Mouse (Mus musculus): Measurements from ENCODE around the gene Pigc. TPM values are rescaled to one million over a fixed set of nuclear protein-coding genes. Genes with fewer than 3 reads are reported as not detected.

The Pigc gene
- polyA plus RNA-seq, 2 experiments = 6.5 to 9.2 TPM

DNA sequence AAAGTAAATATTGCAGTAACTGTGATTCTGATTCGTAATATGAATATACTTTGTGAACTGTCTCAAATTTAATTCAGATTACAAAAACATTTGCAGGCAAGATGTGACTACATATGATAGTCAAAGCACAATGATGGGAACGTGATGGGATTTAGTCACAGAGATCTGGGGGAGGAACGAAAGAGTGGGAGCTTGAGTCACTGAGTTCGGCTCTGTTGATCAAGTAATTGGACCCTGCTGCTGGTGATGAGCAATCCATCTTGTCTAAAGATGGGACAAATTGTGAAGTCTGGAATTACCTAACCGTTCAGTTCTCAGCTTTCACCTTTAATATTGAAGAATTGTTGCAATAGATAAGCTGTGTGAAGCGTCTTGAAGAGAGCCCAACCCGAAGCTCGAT, 3.2 kb downstream of the Pigc start:
- ATAC-seq (ENCODE audit: insufficient read depth) (no peak), DNase-seq (ENCODE audit: low read depth in 3 of 3, low spot score in 3 of 3) (no peak)
- TF ChIP-seq CTCF (IDR thresholded peaks at IDR 0.05; ENCODE audit: low read depth) = no peak
- no peak for TF ChIP-seq EP300 (IDR thresholded peaks at IDR 0.05; ENCODE audit: low read depth)
- Histone ChIP-seq H3K4me1 (replicated peaks; ENCODE audit: control insufficient read depth in 2 of 2, insufficient read depth in 2 of 2, low read length in 1 of 2) (peaks cover 5 to 16% of the 10 kb centered on the region in 2 experiments), H3K9ac (replicated peaks) (no peak overlapping the region), H3K36me3 (replicated peaks; ENCODE audit: control insufficient read depth, insufficient read depth, low read depth) (no peaks in the 10 kb centered on the region), H3K27me3 (ENCODE audit: control insufficient read depth, insufficient read depth, low read length) (no peaks in the 10 kb centered on the region), H3K4me2 (ENCODE audit: low read depth) (no peak overlapping the region), H3K9me3 (ENCODE audit: control insufficient read depth, low read length) (no peaks in the 10 kb centered on the region), H3K27ac (no peak overlapping the region), H3K4me3 (ENCODE audit: insufficient read depth in 1 of 2, low read depth in 2 of 2, low read length in 2 of 2) (no peak overlapping the region)
- 77% methylated on average over 8 of the region's 8 CpGs for WGBS (ENCODE audit: insufficient replicate concordance)

GRCm38 (mm10) chr1:161976255-161977182, 7.5 kb downstream of the Pigc start:
- H3K4me3 ChIP-seq (ENCODE audit: insufficient read depth in 1 of 2, low read depth in 2 of 2, low read length in 2 of 2) = no peak overlapping the region
- peak overlapping the region; percentile 6; the same call in 1 of the 2 replicates for H3K4me2 ChIP-seq (ENCODE audit: low read depth)
- H3K27me3 ChIP-seq (ENCODE audit: control insufficient read depth, insufficient read depth, low read length) = no peaks in the 10 kb centered on the region
- no peaks in the 10 kb centered on the region for H3K9me3 ChIP-seq (ENCODE audit: control insufficient read depth, low read length)
- no peak overlapping the region for H3K27ac ChIP-seq
- no peaks in the 10 kb centered on the region for H3K36me3 ChIP-seq (replicated peaks; ENCODE audit: control insufficient read depth, insufficient read depth, low read depth)
- peaks cover 0 to 9% of the 10 kb centered on the region in 2 experiments; a peak in 1 of 4 replicates for H3K4me1 ChIP-seq (replicated peaks; ENCODE audit: control insufficient read depth in 2 of 2, insufficient read depth in 2 of 2, low read length in 1 of 2)
- DNase-seq (ENCODE audit: low read depth in 3 of 3, low spot score in 3 of 3) (peak; percentile 61 to 76 (median 68)), ATAC-seq (ENCODE audit: insufficient read depth) (peak; percentile 66)
- TF ChIP-seq EP300 (IDR thresholded peaks at IDR 0.05; ENCODE audit: low read depth) = no peak
- TF ChIP-seq CTCF (IDR thresholded peaks at IDR 0.05; ENCODE audit: low read depth) = peak; percentile 92
- no peak overlapping the region for H3K9ac ChIP-seq (replicated peaks)
- 41% methylated on average over 16 of the region's 16 CpGs for WGBS (ENCODE audit: insufficient replicate concordance)

DNA sequence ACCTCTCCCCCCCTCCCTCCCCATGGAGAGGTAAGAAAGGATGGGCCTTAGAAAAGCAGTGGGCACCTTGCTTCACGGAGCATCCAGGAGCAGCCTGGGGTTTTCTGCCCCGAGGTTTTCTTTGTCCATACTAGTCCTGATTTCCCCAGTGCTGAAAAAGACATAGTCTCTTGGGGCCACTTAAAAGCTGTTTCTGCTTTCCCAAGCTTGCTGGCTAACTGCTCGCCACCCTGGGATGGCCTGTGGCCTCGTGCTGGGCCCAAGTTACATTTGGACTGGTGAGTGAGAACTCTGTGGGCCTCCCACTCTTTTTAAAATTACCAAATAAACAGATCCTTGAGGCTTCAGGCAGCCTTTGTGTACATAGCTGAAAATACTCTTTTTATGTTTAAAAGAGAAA, 8.3 kb downstream of the Pigc start:
- TF ChIP-seq CTCF (IDR thresholded peaks at IDR 0.05; ENCODE audit: low read depth) (no peak), EP300 (IDR thresholded peaks at IDR 0.05; ENCODE audit: low read depth) (no peak)
- Histone ChIP-seq H3K36me3 (replicated peaks; ENCODE audit: control insufficient read depth, insufficient read depth, low read depth) (no peaks in the 10 kb centered on the region), H3K27ac (no peak overlapping the region), H3K9ac (replicated peaks) (no peak overlapping the region), H3K4me3 (ENCODE audit: insufficient read depth in 1 of 2, low read depth in 2 of 2, low read length in 2 of 2) (no peak overlapping the region), H3K27me3 (ENCODE audit: control insufficient read depth, insufficient read depth, low read length) (no peaks in the 10 kb centered on the region), H3K9me3 (ENCODE audit: control insufficient read depth, low read length) (no peaks in the 10 kb centered on the region), H3K4me1 (replicated peaks; ENCODE audit: control insufficient read depth in 2 of 2, insufficient read depth in 2 of 2, low read length in 1 of 2) (peaks cover 0 to 9% of the 10 kb centered on the region in 2 experiments; a peak in 1 of 4 replicates), H3K4me2 (ENCODE audit: low read depth) (no peak overlapping the region)
- WGBS (ENCODE audit: insufficient replicate concordance) = 63% methylated on average over 4 of the region's 4 CpGs
- no peak for DNase-seq (ENCODE audit: low read depth in 3 of 3, low spot score in 3 of 3)
- no peak for ATAC-seq (ENCODE audit: insufficient read depth)

- no peak for ATAC-seq (ENCODE audit: insufficient read depth)
- TF ChIP-seq CTCF (IDR thresholded peaks at IDR 0.05; ENCODE audit: low read depth) (no peak), EP300 (IDR thresholded peaks at IDR 0.05; ENCODE audit: low read depth) (no peak)
- H3K27ac ChIP-seq = no peak overlapping the region
- H3K36me3 ChIP-seq (replicated peaks; ENCODE audit: control insufficient read depth, insufficient read depth, low read depth) = no peaks in the 10 kb centered on the region
- no peaks in the 10 kb centered on the region for H3K27me3 ChIP-seq (ENCODE audit: control insufficient read depth, insufficient read depth, low read length)
- no peak overlapping the region for H3K9ac ChIP-seq (replicated peaks)
- no peaks in the 10 kb centered on the region for H3K9me3 ChIP-seq (ENCODE audit: control insufficient read depth, low read length)
- H3K4me3 ChIP-seq (ENCODE audit: insufficient read depth in 1 of 2, low read depth in 2 of 2, low read length in 2 of 2) = no peak overlapping the region
- no peak for DNase-seq (ENCODE audit: low read depth in 3 of 3, low spot score in 3 of 3)
- H3K4me1 ChIP-seq (replicated peaks; ENCODE audit: control insufficient read depth in 2 of 2, insufficient read depth in 2 of 2, low read length in 1 of 2) = peaks cover 0 to 9% of the 10 kb centered on the region in 2 experiments; a peak in 1 of 4 replicates
- no peak overlapping the region for H3K4me2 ChIP-seq (ENCODE audit: low read depth)
- WGBS (ENCODE audit: insufficient replicate concordance) = 61% methylated on average over 5 of the region's 5 CpGs
Observed at GRCm38 (mm10) chr1:161978173-161978700, 9.3 kb downstream of the Pigc start.

DNA sequence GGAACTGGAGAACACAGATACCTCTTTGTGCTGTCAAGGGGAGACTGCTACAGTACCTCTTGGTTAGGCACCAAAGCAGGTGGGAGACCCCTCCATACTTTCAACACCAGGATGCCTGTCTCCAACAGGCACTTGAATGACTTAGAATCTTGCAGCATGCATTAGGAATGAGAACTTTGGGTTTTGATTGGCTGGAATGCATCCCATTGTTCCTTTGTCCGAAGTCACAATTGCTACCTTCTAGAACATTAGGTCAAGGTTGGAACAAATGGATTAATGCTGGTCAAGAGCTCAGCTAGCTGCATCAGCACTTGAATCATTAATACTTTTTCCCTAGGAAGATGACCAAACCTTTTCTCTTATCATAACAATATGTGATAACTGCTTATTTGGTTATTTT, 10.6 kb downstream of the Pigc start, which contains the start of gene 4930558K02Rik:
4930558K02Rik (minus strand) TSS at position 101 of the 400 bp plus-strand sequence.
- ATAC-seq (ENCODE audit: insufficient read depth) (no peak), DNase-seq (ENCODE audit: low read depth in 3 of 3, low spot score in 3 of 3) (no peak)
- no peaks in the 10 kb centered on the region for H3K36me3 ChIP-seq (replicated peaks; ENCODE audit: control insufficient read depth, insufficient read depth, low read depth)
- H3K9ac ChIP-seq (replicated peaks) = no peak within 1 kb of the TSS
- no peak within 1 kb of the TSS for H3K27ac ChIP-seq
- no peaks in the 10 kb centered on the region for H3K27me3 ChIP-seq (ENCODE audit: control insufficient read depth, insufficient read depth, low read length)
- 0 out of 4 replicates have a peak, but pooled peaks cover 0 to 2% of the 10 kb centered on the region in 2 experiments for H3K4me1 ChIP-seq (replicated peaks; ENCODE audit: control insufficient read depth in 2 of 2, insufficient read depth in 2 of 2, low read length in 1 of 2)
- H3K4me2 ChIP-seq (ENCODE audit: low read depth) = no peak within 1 kb of the TSS
- WGBS (ENCODE audit: insufficient replicate concordance) = 53% methylated on average over 1 of the region's 1 CpGs
- H3K4me3 ChIP-seq (ENCODE audit: insufficient read depth in 1 of 2, low read depth in 2 of 2, low read length in 2 of 2) = no peak within 1 kb of the TSS
- no peaks in the 10 kb centered on the region for H3K9me3 ChIP-seq (ENCODE audit: control insufficient read depth, low read length)
- TF ChIP-seq CTCF (IDR thresholded peaks at IDR 0.05; ENCODE audit: low read depth) = no peak
- no peak for TF ChIP-seq EP300 (IDR thresholded peaks at IDR 0.05; ENCODE audit: low read depth)
